Mouse (Mus musculus): ENCODE measurements around the gene Caln1.

DNA sequence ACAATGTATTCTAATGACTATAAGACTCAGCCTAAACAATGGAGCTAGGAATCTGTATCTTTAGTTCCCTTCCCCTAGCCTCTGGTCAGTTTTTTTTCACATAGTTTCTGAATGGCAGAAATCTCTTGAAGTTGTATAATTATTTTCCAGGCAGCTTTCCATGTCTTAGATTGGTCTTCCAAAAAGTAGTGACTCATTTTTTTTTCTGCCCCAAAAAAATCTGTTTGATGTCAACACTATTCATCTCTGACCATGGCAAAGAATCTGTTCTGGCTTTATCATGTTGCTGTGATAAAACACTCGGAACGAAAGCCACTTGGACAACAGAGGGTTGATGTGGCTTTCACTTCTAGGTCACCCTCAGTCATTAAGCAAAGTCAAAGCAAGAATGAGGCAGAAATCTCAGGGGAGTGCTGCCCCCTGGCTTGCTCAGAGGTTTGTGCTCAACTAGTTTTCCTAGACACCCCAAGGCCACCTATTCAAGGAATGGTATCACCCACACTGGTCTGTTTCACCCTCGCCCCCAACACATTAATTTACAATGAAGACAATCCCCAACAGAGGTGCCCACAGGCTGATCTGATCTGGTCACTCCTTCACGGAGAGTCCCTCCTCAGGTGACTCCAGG lies 450.9 kb downstream of the Caln1 start:
- TF ChIP-seq CTCF (IDR thresholded peaks at IDR 0.05) (no peak), EP300 (IDR thresholded peaks at IDR 0.05) (no peak)
